Mouse (Mus musculus) embryonic facial prominence, embryonic 11.5 days (tissue): ENCODE measurements at regions not wholly inside any gene's neighbourhood (a gene's known extent, or its start where the extent isn't known, plus 50 kb on each side); places are given as distances from the start of the nearest gene placed in this dataset.

Experiments
- ATAC-seq: fragments of 200-750 bp; cut with Nextera tagmentation; replicated peaks from 2 replicates; pipeline ENCODE4 v1.8.0; 2017; ENCODE audit warnings: low read depth; ENCODE audit not compliant: insufficient number of reproducible peaks, low FRiP score, low TSS enrichment
- DNase-seq: peaks from one replicate; pipeline ENCODE4 v3.0.0-alpha.2; 2015; ENCODE audit warnings: low spot score
- H3K27ac ChIP-seq: fragments of 300-500 bp; sonication (generic); replicated peaks from 2 replicates; pipeline ENCODE4 v1.5.1; 2014; ENCODE audit warnings: mild to moderate bottlenecking, low read depth, low read length, control low read depth
- H3K27me3 ChIP-seq: fragments of 300-500 bp; sonication (generic); 2 replicates; pipeline ENCODE4 v1.6.1; 2014; ENCODE audit warnings: mild to moderate bottlenecking, low read length, moderate library complexity, mixed read lengths; ENCODE audit not compliant: control insufficient read depth, insufficient read depth
- H3K36me3 ChIP-seq: fragments of 300-500 bp; sonication (generic); replicated peaks from 2 replicates; pipeline ENCODE4 v1.6.1; 2014; ENCODE audit warnings: low read depth, mild to moderate bottlenecking, low read length, moderate library complexity, mixed read lengths; ENCODE audit not compliant: control insufficient read depth, insufficient read depth
- H3K4me1 ChIP-seq: fragments of 300-500 bp; sonication (generic); 2 replicates; pipeline ENCODE4 v1.6.1; 2014; ENCODE audit warnings: low read length, mixed read lengths; ENCODE audit not compliant: control insufficient read depth, insufficient read depth
- H3K4me2 ChIP-seq: fragments of 300-500 bp; sonication (generic); 2 replicates; pipeline ENCODE4 v1.6.1; 2014; ENCODE audit warnings: low read depth, mild to moderate bottlenecking, control low read depth, low read length, moderate library complexity
- H3K4me3 ChIP-seq: fragments of 300-500 bp; sonication (generic); 2 replicates; pipeline ENCODE4 v1.5.1; 2014; ENCODE audit warnings: low read depth, low read length, control low read depth
- H3K9ac ChIP-seq: fragments of 300-500 bp; sonication (generic); replicated peaks from 2 replicates; pipeline ENCODE4 v1.6.1; 2014; ENCODE audit warnings: mild to moderate bottlenecking, control low read depth, low read length
- H3K9me3 ChIP-seq: fragments of 300-500 bp; sonication (generic); replicated peaks from 2 replicates; pipeline ENCODE4 v1.6.1; 2016; ENCODE audit warnings: mild to moderate bottlenecking, low read length, inconsistent platforms, mixed read lengths; ENCODE audit not compliant: control insufficient read depth
- WGBS: fragments of 180-500 bp; shearing (Covaris S2); extraction: QIAGEN DNeasy Blood & Tissue Kit; methylation state at CpG from one replicate; pipeline ENCODE4 v1.1.7; 2014; 5-methylcytosine and 5-hydroxymethylcytosine counted together

- H3K27ac ChIP-seq, result no peak overlapping the region
- no peaks in the 10 kb centered on the region for H3K27me3 ChIP-seq
- no peak overlapping the region for H3K4me3 ChIP-seq
- H3K4me1 ChIP-seq, result no peaks in the 10 kb centered on the region
- no peaks in the 10 kb centered on the region for H3K9me3 ChIP-seq
- H3K36me3 ChIP-seq, result no peaks in the 10 kb centered on the region
- 83% methylated on average over 2 of the region's 2 CpGs for WGBS
- DNase-seq, result no peak
- no peak for ATAC-seq
- no peak overlapping the region for H3K9ac ChIP-seq
- no peak overlapping the region for H3K4me2 ChIP-seq
Measured at GRCm38 (mm10) chr11:112718547-112718946, 63.5 kb upstream of the Sox9 start.

GRCm38 (mm10) chr11:112720652-112721051 lies 61.4 kb upstream of the Sox9 start:
- no peaks in the 10 kb centered on the region for H3K9me3 ChIP-seq
- H3K4me2 ChIP-seq, result no peak overlapping the region
- H3K36me3 ChIP-seq, result no peaks in the 10 kb centered on the region
- no peak for ATAC-seq
- no peak overlapping the region for H3K4me3 ChIP-seq
- no peak overlapping the region for H3K27ac ChIP-seq
- 81% methylated on average over 4 of the region's 4 CpGs for WGBS
- H3K27me3 ChIP-seq, result no peaks in the 10 kb centered on the region
- H3K9ac ChIP-seq, result no peak overlapping the region
- no peak for DNase-seq
- H3K4me1 ChIP-seq, result no peaks in the 10 kb centered on the region

- DNase-seq (no peak), ATAC-seq (no peak)
- 55% methylated on average over 4 of the region's 4 CpGs for WGBS
- no peak overlapping the region for H3K27ac ChIP-seq
- H3K9me3 ChIP-seq, result no peaks in the 10 kb centered on the region
- no peaks in the 10 kb centered on the region for H3K27me3 ChIP-seq
- 0 out of 2 replicates have a peak, but pooled peaks cover under 1% of the 10 kb centered on the region for H3K4me1 ChIP-seq
- H3K4me2 ChIP-seq, result no peak overlapping the region
- no peak overlapping the region for H3K4me3 ChIP-seq
- H3K36me3 ChIP-seq, result no peaks in the 10 kb centered on the region
- no peak overlapping the region for H3K9ac ChIP-seq
Measured at GRCm38 (mm10) chr11:112722936-112723335, 59.1 kb upstream of the Sox9 start.

- Histone ChIP-seq H3K4me3 (no peak overlapping the region), H3K27ac (no peak overlapping the region), H3K27me3 (no peaks in the 10 kb centered on the region), H3K4me2 (no peak overlapping the region), H3K36me3 (no peaks in the 10 kb centered on the region), H3K4me1 (0 out of 2 replicates have a peak, but pooled peaks cover 3% of the 10 kb centered on the region), H3K9me3 (no peaks in the 10 kb centered on the region), H3K9ac (no peak overlapping the region)
- no peak for ATAC-seq
- peak; percentile 53 for DNase-seq
- WGBS, result 37% methylated on average over 15 of the region's 15 CpGs
Measured at GRCm38 (mm10) chr11:112728154-112728952, 53.7 kb upstream of the Sox9 start.
